Mouse (Mus musculus) CH12.LX (cell line): ENCODE results near the gene 4931417E11Rik.

Experiments used
- CTCF ChIP-seq, 2 experiments: IDR thresholded peaks in 1 of 2; conservative IDR thresholded peaks in 1 of 2; 2 replicates each; pipeline ENCODE4 v1.5.1; 2011 to 2012; ENCODE audit warnings: low read depth in 2 of 2, low read length in 2 of 2, improper control_type of control experiment in 1 of 2, inconsistent platforms in 1 of 2, mild to moderate bottlenecking in 1 of 2, moderate library complexity in 1 of 2
- GABPA ChIP-seq: IDR thresholded peaks from 2 replicates; pipeline ENCODE4 v1.6.1; 2012; ENCODE audit warnings: low read depth, low read length, improper control_type of control experiment, inconsistent platforms; ENCODE audit not compliant: insufficient replicate concordance
- MXI1 ChIP-seq: IDR thresholded peaks from 2 replicates; pipeline ENCODE4 v1.6.1; 2011; ENCODE audit warnings: mild to moderate bottlenecking, low read depth, low read length, improper control_type of control experiment
- RAD21 ChIP-seq: IDR thresholded peaks from 2 replicates; pipeline ENCODE4 v1.6.1; 2011; ENCODE audit warnings: low read depth, mild to moderate bottlenecking, low read length, improper control_type of control experiment, moderate library complexity
- SIN3A ChIP-seq: IDR thresholded peaks from 2 replicates; pipeline ENCODE4 v1.6.1; 2012; ENCODE audit warnings: low read length, improper control_type of control experiment, inconsistent platforms
- UBTF ChIP-seq: IDR thresholded peaks from 2 replicates; pipeline ENCODE4 v1.6.1; 2012; ENCODE audit warnings: low read depth, mild to moderate bottlenecking, inconsistent platforms, low read length, improper control_type of control experiment, moderate library complexity

DNA sequence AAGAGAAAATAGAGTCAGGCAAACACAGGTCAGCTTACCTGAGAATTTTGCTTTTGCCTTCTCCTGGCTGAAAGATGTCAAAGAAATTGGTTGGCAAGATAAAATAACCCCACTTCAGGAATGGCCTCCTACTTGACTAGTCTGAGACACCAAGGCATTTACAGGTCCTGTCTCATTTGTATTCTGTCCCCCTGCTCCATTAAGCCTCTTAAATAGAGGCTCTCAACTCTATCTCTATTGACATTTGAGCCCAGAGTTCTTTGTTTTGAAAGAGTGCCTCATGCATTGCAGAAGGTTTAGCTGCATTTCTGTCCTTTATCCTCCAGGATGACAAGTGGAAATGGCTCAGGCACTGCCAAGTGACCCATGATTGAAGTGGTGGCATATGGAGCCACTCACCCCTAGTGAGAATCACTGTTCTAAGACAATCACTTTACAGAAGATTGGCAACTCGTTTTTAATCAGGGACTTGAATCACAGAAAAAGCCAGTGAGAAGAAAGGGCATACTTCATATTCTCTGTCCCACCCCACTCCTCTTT is 42.1 kb downstream of the 4931417E11Rik start:
- TF ChIP-seq CTCF (conservative IDR thresholded peaks at IDR 0.05 in 1 of 2, IDR thresholded peaks at IDR 0.05 in 1 of 2; ENCODE audit: low read depth in 2 of 2, low read length in 2 of 2) (no peak), RAD21 (no peak), GABPA (no peak), SIN3A (no peak), UBTF (no peak), MXI1 (no peak)
